ENCODE assay signal across 11 mouse cellular contexts in the genomic region with DNA sequence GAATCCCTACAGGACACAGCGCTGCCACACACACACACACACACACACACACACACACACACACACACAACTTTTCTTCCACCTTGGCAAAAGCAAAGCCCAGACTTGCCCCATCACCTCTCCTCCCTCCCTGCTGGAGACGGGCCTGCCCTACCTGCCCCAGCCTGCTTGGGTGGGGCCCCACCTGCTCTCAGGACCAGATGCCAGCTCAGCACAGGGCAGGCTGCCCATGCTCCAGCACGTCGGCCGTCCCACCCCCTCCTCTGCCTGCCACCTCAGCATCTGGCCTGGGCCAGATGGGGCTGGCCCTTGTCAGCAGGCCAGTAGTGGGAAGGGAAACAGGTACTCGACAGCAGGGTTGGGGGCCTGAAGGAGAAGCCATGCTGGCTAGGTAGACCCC. TPM values are rescaled to one million over a fixed set of nuclear protein-coding genes. Genes with fewer than 3 reads are reported as not detected.
A peak's percentile ranks its signal among the peaks of the same experiment; 100 is the strongest.
DNase-seq lines count a peak whose midpoint lies in the region; ATAC-seq lines count a peak whose summit lies in the region.
"Had no signal": no experiment of that assay in that cellular context is flagged by ENCODE, and none has a peak within 500 bp of the region (broad histone marks: within the 10 kb centered on the region; RNA-seq: fewer than 3 reads in every experiment).

No protein-coding gene starts in this region.

- peaks cover 19% of the 10 kb centered on the region for H3K4me1 ChIP-seq in hindbrain, embryonic 13.5 days (replicated peaks)
- peaks cover 16% of the 10 kb centered on the region for H3K4me1 ChIP-seq in hindbrain, embryonic 12.5 days
- peaks cover 38% of the 10 kb centered on the region for H3K4me1 ChIP-seq in intestine, embryonic 15.5 days (replicated peaks)
- peaks cover 44% of the 10 kb centered on the region for H3K4me1 ChIP-seq in limb, embryonic 10.5 days
- H3K4me1 ChIP-seq in stomach, embryonic 15.5 days, result peaks cover 42% of the 10 kb centered on the region
- peaks cover 12% of the 10 kb centered on the region for H3K4me1 ChIP-seq in forebrain, embryonic 12.5 days

- WGBS in hindbrain, embryonic 13.5 days, result 68% methylated on average over 6 of the region's 6 CpGs
- 71% methylated on average over 6 of the region's 6 CpGs for WGBS in hindbrain, embryonic 12.5 days
- WGBS in intestine, embryonic 15.5 days, result 51% methylated on average over 6 of the region's 6 CpGs
- 51% methylated on average over 6 of the region's 6 CpGs for WGBS in limb, embryonic 10.5 days
- 50% methylated on average over 6 of the region's 6 CpGs for WGBS in stomach, embryonic 15.5 days
- WGBS in forebrain, embryonic 12.5 days, result 86% methylated on average over 6 of the region's 6 CpGs

- H3K36me3 ChIP-seq in hindbrain, embryonic 13.5 days, result no peaks in the 10 kb centered on the region
- no peaks in the 10 kb centered on the region for H3K36me3 ChIP-seq in hindbrain, embryonic 12.5 days
- no peaks in the 10 kb centered on the region for H3K36me3 ChIP-seq in intestine, embryonic 15.5 days
- no peaks in the 10 kb centered on the region for H3K36me3 ChIP-seq in limb, embryonic 10.5 days
- no peaks in the 10 kb centered on the region for H3K36me3 ChIP-seq in stomach, embryonic 15.5 days
- no peaks in the 10 kb centered on the region for H3K36me3 ChIP-seq in forebrain, embryonic 12.5 days (replicated peaks)
- H3K36me3 ChIP-seq: neural tube, embryonic 12.5 days had no signal

- H3K9ac ChIP-seq in hindbrain, embryonic 13.5 days, result 0 out of 2 replicates have a peak overlapping the region, but pooled peaks have one; percentile 5
- no peak overlapping the region for H3K9ac ChIP-seq in hindbrain, embryonic 12.5 days
- H3K9ac ChIP-seq in intestine, embryonic 15.5 days, result no peak overlapping the region
- 0 out of 2 replicates have a peak overlapping the region, but pooled peaks have one; percentile 9 for H3K9ac ChIP-seq in stomach, embryonic 15.5 days
- H3K9ac ChIP-seq in forebrain, embryonic 12.5 days, result no peak overlapping the region
- H3K9ac ChIP-seq: neural tube, embryonic 12.5 days had no signal

- DNase-seq in limb, embryonic 10.5 days (ENCODE audit: low spot score), result peak; percentile 31
- DNase-seq in layer of hippocampus, postnatal 25 days (ENCODE audit: extremely low spot score in 1 of 2, low spot score in 1 of 2), result no peak
- DNase-seq in yolk sac, embryonic 10.5 days (ENCODE audit: low spot score), result no peak

- H3K9me3 ChIP-seq in hindbrain, embryonic 13.5 days, result no peaks in the 10 kb centered on the region
- H3K9me3 ChIP-seq in hindbrain, embryonic 12.5 days (replicated peaks), result no peaks in the 10 kb centered on the region
- no peaks in the 10 kb centered on the region for H3K9me3 ChIP-seq in intestine, embryonic 15.5 days
- H3K9me3 ChIP-seq in limb, embryonic 10.5 days (replicated peaks), result no peaks in the 10 kb centered on the region
- H3K9me3 ChIP-seq in stomach, embryonic 15.5 days, result no peaks in the 10 kb centered on the region
- no peaks in the 10 kb centered on the region for H3K9me3 ChIP-seq in forebrain, embryonic 12.5 days
- H3K9me3 ChIP-seq: neural tube, embryonic 12.5 days had no signal

- H3K4me3 ChIP-seq in hindbrain, embryonic 13.5 days, result no peak overlapping the region
- no peak overlapping the region for H3K4me3 ChIP-seq in hindbrain, embryonic 12.5 days
- H3K4me3 ChIP-seq in intestine, embryonic 15.5 days (replicated peaks), result no peak overlapping the region
- no peak overlapping the region for H3K4me3 ChIP-seq in limb, embryonic 10.5 days
- no peak overlapping the region for H3K4me3 ChIP-seq in stomach, embryonic 15.5 days (replicated peaks)
- H3K4me3 ChIP-seq in forebrain, embryonic 12.5 days (replicated peaks), result no peak overlapping the region
- H3K4me3 ChIP-seq: neural tube, embryonic 12.5 days had no signal

- 0 out of 2 replicates have a peak, but pooled peaks cover 6% of the 10 kb centered on the region for H3K27me3 ChIP-seq in hindbrain, embryonic 13.5 days
- H3K27me3 ChIP-seq in hindbrain, embryonic 12.5 days, result peaks cover 7% of the 10 kb centered on the region
- H3K27me3 ChIP-seq in intestine, embryonic 15.5 days (replicated peaks), result no peaks in the 10 kb centered on the region
- no peaks in the 10 kb centered on the region for H3K27me3 ChIP-seq in limb, embryonic 10.5 days (ENCODE audit: low read depth, poor library complexity, severe bottlenecking)
- H3K27me3 ChIP-seq in stomach, embryonic 15.5 days (replicated peaks), result no peaks in the 10 kb centered on the region
- H3K27me3 ChIP-seq in forebrain, embryonic 12.5 days, result no peaks in the 10 kb centered on the region; the same call in 1 of the 2 replicates

- no peak for ATAC-seq in hindbrain, embryonic 13.5 days (ENCODE audit: low FRiP score)
- no peak for ATAC-seq in hindbrain, embryonic 12.5 days (ENCODE audit: low FRiP score)
- no peak for ATAC-seq in intestine, embryonic 15.5 days
- peak; percentile 12; the same call in 1 of the 2 replicates for ATAC-seq in stomach, embryonic 15.5 days (ENCODE audit: insufficient read depth, low FRiP score, low read depth)
- no peak for ATAC-seq in forebrain, embryonic 12.5 days (ENCODE audit: low FRiP score)

- H3K4me2 ChIP-seq in hindbrain, embryonic 13.5 days, result no peak overlapping the region
- H3K4me2 ChIP-seq in hindbrain, embryonic 12.5 days (replicated peaks), result no peak overlapping the region
- no peak overlapping the region for H3K4me2 ChIP-seq in intestine, embryonic 15.5 days (replicated peaks)
- H3K4me2 ChIP-seq in stomach, embryonic 15.5 days, result no peak overlapping the region
- H3K4me2 ChIP-seq in forebrain, embryonic 12.5 days, result no peak overlapping the region
- H3K4me2 ChIP-seq: neural tube, embryonic 12.5 days had no signal

- H3K27ac ChIP-seq in hindbrain, embryonic 13.5 days, result no peak overlapping the region
- no peak overlapping the region for H3K27ac ChIP-seq in hindbrain, embryonic 12.5 days
- H3K27ac ChIP-seq in intestine, embryonic 15.5 days, result peak overlapping the region; percentile 18; the same call in 1 of the 2 replicates
- peak overlapping the region; percentile 53 for H3K27ac ChIP-seq in limb, embryonic 10.5 days
- peak overlapping the region; percentile 81 for H3K27ac ChIP-seq in stomach, embryonic 15.5 days
- H3K27ac ChIP-seq in forebrain, embryonic 12.5 days, result no peak overlapping the region
- H3K27ac ChIP-seq: neural tube, embryonic 12.5 days had no signal

RNA-seq across cellular contexts. Expression of gene Krt8, which starts 23.4 kb away (rescaled TPM):
- polyA plus RNA-seq in hindbrain, embryonic 13.5 days (2015; fragmentation: Nextera tagmentation; extraction: Ambion mirVana), result 4.0 and 6.2 TPM in 2 replicates
- polyA plus RNA-seq in hindbrain, embryonic 12.5 days (2016; fragmentation: Nextera tagmentation; extraction: Ambion mirVana), result 18.2 and 28.2 TPM in 2 replicates
- polyA plus RNA-seq in intestine, embryonic 15.5 days (2015; fragmentation: Nextera tagmentation; extraction: Ambion mirVana), result 775 and 835 TPM in 2 replicates
- 29.3 and 42.6 TPM in 2 replicates for polyA plus RNA-seq in limb, embryonic 10.5 days (2016; fragmentation: Nextera tagmentation; extraction: Ambion mirVana)
- polyA plus RNA-seq in stomach, embryonic 15.5 days (2015; fragmentation: Nextera tagmentation; extraction: Ambion mirVana), result 916 and 929 TPM in 2 replicates
- 10.0 and 13.4 TPM in 2 replicates for polyA plus RNA-seq in forebrain, embryonic 12.5 days (2016; fragmentation: Nextera tagmentation; extraction: Ambion mirVana)
- under 1 TPM in 1 of 2 experiments, not detected in 1; 0.19 TPM for total RNA-seq in layer of hippocampus, postnatal 25 days (2021)

RNA-seq across cellular contexts. Expression of gene Krt78, which starts 26.8 kb away (rescaled TPM):
- polyA plus RNA-seq in hindbrain, embryonic 13.5 days (2015; fragmentation: Nextera tagmentation; extraction: Ambion mirVana), result not detected in 2 replicates
- polyA plus RNA-seq in hindbrain, embryonic 12.5 days (2016; fragmentation: Nextera tagmentation; extraction: Ambion mirVana), result not detected in 2 replicates
- 0.05 and 0.25 TPM in 2 replicates for polyA plus RNA-seq in intestine, embryonic 15.5 days (2015; fragmentation: Nextera tagmentation; extraction: Ambion mirVana)
- 0.08 TPM in 1 of 2 replicates, not detected in the other for polyA plus RNA-seq in limb, embryonic 10.5 days (2016; fragmentation: Nextera tagmentation; extraction: Ambion mirVana)
- 2.3 and 5.7 TPM in 2 replicates for polyA plus RNA-seq in stomach, embryonic 15.5 days (2015; fragmentation: Nextera tagmentation; extraction: Ambion mirVana)
- not detected in 2 replicates for polyA plus RNA-seq in forebrain, embryonic 12.5 days (2016; fragmentation: Nextera tagmentation; extraction: Ambion mirVana)
- total RNA-seq in layer of hippocampus, postnatal 25 days (2021), result not detected
- total RNA-seq: heart, postnatal 10 days had no signal
- polyA plus RNA-seq: limb, embryonic 11.5 days; neural tube, embryonic 12.5 days had no signal

RNA-seq across cellular contexts. Expression of gene Krt79, which starts 40.7 kb away (rescaled TPM):
- polyA plus RNA-seq in hindbrain, embryonic 13.5 days (2015; fragmentation: Nextera tagmentation; extraction: Ambion mirVana), result 0.12 and 0.23 TPM in 2 replicates
- not detected in 2 replicates for polyA plus RNA-seq in hindbrain, embryonic 12.5 days (2016; fragmentation: Nextera tagmentation; extraction: Ambion mirVana)
- 0.13 and 0.15 TPM in 2 replicates for polyA plus RNA-seq in intestine, embryonic 15.5 days (2015; fragmentation: Nextera tagmentation; extraction: Ambion mirVana)
- polyA plus RNA-seq in limb, embryonic 10.5 days (2016; fragmentation: Nextera tagmentation; extraction: Ambion mirVana), result not detected in 2 replicates
- 1.2 and 1.6 TPM in 2 replicates for polyA plus RNA-seq in stomach, embryonic 15.5 days (2015; fragmentation: Nextera tagmentation; extraction: Ambion mirVana)
- 0.08 and 0.15 TPM in 2 replicates for polyA plus RNA-seq in forebrain, embryonic 12.5 days (2016; fragmentation: Nextera tagmentation; extraction: Ambion mirVana)
- under 1 TPM; 0.28 to 0.32 TPM for total RNA-seq in layer of hippocampus, postnatal 25 days (2021)
- polyA plus RNA-seq: limb, embryonic 11.5 days had no signal

RNA-seq across cellular contexts. Expression of gene Krt18, which starts 47.1 kb away (rescaled TPM):
- 7.6 and 14.2 TPM in 2 replicates for polyA plus RNA-seq in hindbrain, embryonic 13.5 days (2015; fragmentation: Nextera tagmentation; extraction: Ambion mirVana)
- polyA plus RNA-seq in hindbrain, embryonic 12.5 days (2016; fragmentation: Nextera tagmentation; extraction: Ambion mirVana), result 19.8 and 30.0 TPM in 2 replicates
- polyA plus RNA-seq in intestine, embryonic 15.5 days (2015; fragmentation: Nextera tagmentation; extraction: Ambion mirVana), result 263 and 305 TPM in 2 replicates
- 33.4 and 49.5 TPM in 2 replicates for polyA plus RNA-seq in limb, embryonic 10.5 days (2016; fragmentation: Nextera tagmentation; extraction: Ambion mirVana)
- polyA plus RNA-seq in stomach, embryonic 15.5 days (2015; fragmentation: Nextera tagmentation; extraction: Ambion mirVana), result 448 and 512 TPM in 2 replicates
- polyA plus RNA-seq in forebrain, embryonic 12.5 days (2016; fragmentation: Nextera tagmentation; extraction: Ambion mirVana), result 9.4 and 13.6 TPM in 2 replicates
- total RNA-seq in layer of hippocampus, postnatal 25 days (2021), result under 1 TPM; 0.17 to 0.26 TPM

RNA-seq across cellular contexts. Expression of gene Krt4, which starts 56.3 kb away (rescaled TPM):
- polyA plus RNA-seq in hindbrain, embryonic 13.5 days (2015; fragmentation: Nextera tagmentation; extraction: Ambion mirVana), result not detected in 2 replicates
- 0.21 TPM in 1 of 2 replicates, not detected in the other for polyA plus RNA-seq in hindbrain, embryonic 12.5 days (2016; fragmentation: Nextera tagmentation; extraction: Ambion mirVana)
- polyA plus RNA-seq in intestine, embryonic 15.5 days (2015; fragmentation: Nextera tagmentation; extraction: Ambion mirVana), result 0.85 and 1.2 TPM in 2 replicates
- not detected in 2 replicates for polyA plus RNA-seq in limb, embryonic 10.5 days (2016; fragmentation: Nextera tagmentation; extraction: Ambion mirVana)
- 390 and 937 TPM in 2 replicates for polyA plus RNA-seq in stomach, embryonic 15.5 days (2015; fragmentation: Nextera tagmentation; extraction: Ambion mirVana)
- not detected in 2 replicates for polyA plus RNA-seq in forebrain, embryonic 12.5 days (2016; fragmentation: Nextera tagmentation; extraction: Ambion mirVana)
- total RNA-seq in layer of hippocampus, postnatal 25 days (2021), result not detected
- total RNA-seq: heart, postnatal 10 days had no signal
- polyA plus RNA-seq: limb, embryonic 11.5 days; neural tube, embryonic 12.5 days had no signal

Comparison
In these comparisons a context has a peak if more than half of its experiments do, and no peak if none do; other contexts are left out.
1. H3K9ac ChIP-seq: peak in hindbrain, embryonic 13.5 days (single experiment) and stomach, embryonic 15.5 days (single experiment); none in hindbrain, embryonic 12.5 days (single experiment), intestine, embryonic 15.5 days (single experiment) and forebrain, embryonic 12.5 days (single experiment).
2. H3K27ac ChIP-seq: peak in intestine, embryonic 15.5 days (single experiment), limb, embryonic 10.5 days (single experiment) and stomach, embryonic 15.5 days (single experiment); none in hindbrain, embryonic 13.5 days (single experiment), hindbrain, embryonic 12.5 days (single experiment) and forebrain, embryonic 12.5 days (single experiment).
3. RNA of gene Krt8, which starts 23.4 kb away (polyA plus RNA-seq): 916 to 929 TPM in stomach, embryonic 15.5 days and 775 to 835 TPM in intestine, embryonic 15.5 days; 29.3 to 42.6 TPM in limb, embryonic 10.5 days, 18.2 to 28.2 TPM in hindbrain, embryonic 12.5 days, 10.0 to 13.4 TPM in forebrain, embryonic 12.5 days and 4.0 to 6.2 TPM in hindbrain, embryonic 13.5 days; every median in the first group is over 10 times any median in the second.